27 mouse cellular contexts compared by ENCODE assay signal in the genomic region with DNA sequence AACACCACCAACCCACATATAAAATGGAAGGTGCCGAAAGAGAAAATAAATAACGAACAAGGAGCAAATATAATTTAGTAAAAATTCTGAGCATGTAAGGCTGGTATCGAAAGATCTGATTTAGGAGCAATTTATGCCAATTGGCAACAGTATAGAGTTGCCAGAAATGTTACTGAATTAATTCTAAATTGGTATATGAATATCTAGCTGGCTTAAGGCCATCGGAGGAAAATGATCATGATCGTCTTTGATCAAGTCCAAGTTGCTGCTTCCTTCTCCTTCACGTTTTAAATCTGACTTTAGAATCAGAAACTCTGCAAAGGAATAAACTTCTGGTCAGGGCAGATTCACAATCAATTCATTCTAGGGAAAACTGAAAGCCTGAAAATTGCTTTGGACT.
"Had no signal": no experiment of that assay in that cellular context is flagged by ENCODE, and none has a peak within 500 bp of the region (broad histone marks: within the 10 kb centered on the region; RNA-seq: fewer than 3 reads in every experiment).

No protein-coding gene starts in this region.

- ATAC-seq: hindbrain, postnatal 0 days; intestine, embryonic 16.5 days; liver, embryonic 12.5 days had no signal

- H3K9me3 ChIP-seq: heart, embryonic 13.5 days; heart, embryonic 15.5 days; hindbrain, embryonic 13.5 days; hindbrain, embryonic 15.5 days; kidney, embryonic 15.5 days; limb, embryonic 13.5 days; limb, embryonic 15.5 days; liver, embryonic 12.5 days had no signal

- DNase-seq: gastrocnemius, postnatal 14 days; gastrocnemius, postnatal 36 days; heart, adult 11 months; heart, adult 2 months; heart, postnatal 14 days; heart, postnatal 36 days; kidney, adult 11 months; kidney, adult 2 months; kidney, adult 9 months; kidney, postnatal 14 days; kidney, postnatal 36 days; layer of hippocampus, adult 9-11 months; layer of hippocampus, postnatal 36 days; left cerebral cortex, postnatal 4 days had no signal

- H3K9ac ChIP-seq: heart, embryonic 13.5 days; heart, embryonic 15.5 days; hindbrain, embryonic 13.5 days; hindbrain, embryonic 15.5 days; kidney, embryonic 15.5 days; limb, embryonic 13.5 days; limb, embryonic 15.5 days; liver, embryonic 12.5 days; liver, embryonic 14.5 days had no signal

- H3K4me2 ChIP-seq: heart, embryonic 11.5 days; heart, embryonic 13.5 days; heart, embryonic 15.5 days; hindbrain, embryonic 13.5 days; hindbrain, embryonic 15.5 days; kidney, embryonic 15.5 days; limb, embryonic 13.5 days; limb, embryonic 15.5 days; liver, embryonic 12.5 days had no signal

- H3K27ac ChIP-seq: heart, adult 2 months; heart, embryonic 13.5 days; heart, embryonic 15.5 days; hindbrain, embryonic 13.5 days; hindbrain, embryonic 15.5 days; hindbrain, postnatal 0 days; kidney, embryonic 15.5 days; kidney, postnatal 0 days; limb, embryonic 13.5 days; limb, embryonic 15.5 days; liver, embryonic 12.5 days; liver, embryonic 14.5 days had no signal

- H3K36me3 ChIP-seq: heart, embryonic 13.5 days; heart, embryonic 15.5 days; kidney, embryonic 15.5 days; limb, embryonic 13.5 days; limb, embryonic 15.5 days; liver, embryonic 12.5 days had no signal

- H3K4me3 ChIP-seq: heart, adult 2 months; heart, embryonic 13.5 days; heart, embryonic 15.5 days; hindbrain, embryonic 13.5 days; hindbrain, embryonic 15.5 days; kidney, embryonic 15.5 days; limb, embryonic 13.5 days; limb, embryonic 15.5 days; liver, embryonic 12.5 days had no signal

- H3K4me1 ChIP-seq: heart, embryonic 13.5 days; heart, embryonic 15.5 days; hindbrain, embryonic 13.5 days; hindbrain, embryonic 15.5 days; kidney, embryonic 15.5 days; limb, embryonic 13.5 days; limb, embryonic 15.5 days; liver, embryonic 12.5 days had no signal

- H3K27me3 ChIP-seq: heart, embryonic 13.5 days; heart, embryonic 15.5 days; hindbrain, embryonic 13.5 days; hindbrain, embryonic 15.5 days; kidney, embryonic 15.5 days; limb, embryonic 15.5 days; liver, embryonic 12.5 days had no signal
